Mouse (Mus musculus) ES-Bruce4 (cell line): ENCODE results near the gene Wfikkn1.

ENCODE experiments used
- CTCF ChIP-seq: IDR thresholded peaks from one replicate; pipeline ENCODE4 v1.8.1; 2011; ENCODE audit warnings: low read depth, low read length
- EP300 ChIP-seq: IDR thresholded peaks from 2 replicates; pipeline ENCODE4 v1.6.1; 2011; ENCODE audit warnings: low read depth, low read length; ENCODE audit not compliant: insufficient read depth
- POLR2A ChIP-seq: IDR thresholded peaks from one replicate; pipeline ENCODE4 v1.8.1; 2011; ENCODE audit warnings: low read length; ENCODE audit not compliant: insufficient read depth

DNA sequence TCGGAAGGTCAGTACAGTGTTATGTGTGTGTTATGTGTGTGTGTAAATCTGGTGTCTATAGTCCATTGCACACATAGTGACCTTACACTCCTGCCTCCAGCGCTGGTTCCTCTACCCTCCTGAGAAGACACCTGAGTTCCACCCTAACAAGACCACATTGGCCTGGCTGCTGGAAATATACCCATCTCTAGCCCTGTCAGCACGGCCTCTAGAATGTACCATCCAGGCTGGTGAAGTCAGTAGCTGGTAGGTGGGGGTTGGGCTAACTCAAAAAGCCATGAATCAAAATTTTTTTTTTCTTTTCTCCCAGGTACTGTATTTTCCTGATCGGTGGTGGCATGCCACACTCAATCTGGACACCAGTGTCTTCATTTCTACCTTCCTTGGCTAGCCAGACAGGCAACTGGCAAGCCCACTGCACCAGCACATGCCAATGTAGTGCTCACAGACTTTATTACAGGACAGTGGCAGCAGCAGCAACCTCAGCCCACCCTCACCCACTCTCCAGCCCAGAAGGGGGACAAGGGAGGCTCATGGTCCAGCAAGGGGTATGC lies 50.4 kb downstream of the Wfikkn1 start:
- TF ChIP-seq POLR2A (no peak), CTCF (no peak), EP300 (no peak)
